Mouse (Mus musculus) ES-E14 (cell line): ENCODE measurements around the gene Cipc. TPM values are rescaled to one million over a fixed set of nuclear protein-coding genes. Genes with fewer than 3 reads are reported as not detected.

Experiments
- DNase-seq: peaks from one replicate; pipeline ENCODE4 v3.0.0-alpha.2; 2013; ENCODE audit warnings: low read depth, low spot score
- H3K27ac ChIP-seq: 2 replicates; pipeline ENCODE4 v1.5.1; 2012; ENCODE audit warnings: low read depth, mild to moderate bottlenecking, low read length, moderate library complexity, mixed read lengths; ENCODE audit not compliant: poor library complexity, insufficient read depth, severe bottlenecking
- H3K36me3 ChIP-seq: 2 replicates; pipeline ENCODE4 v1.6.1; 2012; ENCODE audit warnings: mild to moderate bottlenecking, low read length, moderate library complexity, mixed read lengths; ENCODE audit not compliant: control insufficient read depth, poor library complexity, insufficient read depth, severe bottlenecking
- H3K4me1 ChIP-seq, 2 experiments: fragments of 150-350 bp in 1 of 2; sonication (generic) in 1 of 2; 2 replicates each; pipeline ENCODE4 v1.6.1; 2012; ENCODE audit warnings: low read length in 2 of 2, mild to moderate bottlenecking in 1 of 2, mixed read lengths in 1 of 2; ENCODE audit not compliant: control insufficient read depth in 2 of 2, insufficient read depth in 2 of 2, poor library complexity in 1 of 2
- H3K4me3 ChIP-seq, 2 experiments: fragments of 150-350 bp in 1 of 2; sonication (generic) in 1 of 2; 2 replicates each; pipeline ENCODE4 v1.5.1; 2012; ENCODE audit warnings: low read length in 2 of 2, low read depth in 1 of 2, mild to moderate bottlenecking in 1 of 2, mixed read lengths in 1 of 2; ENCODE audit not compliant: insufficient read depth in 1 of 2, poor library complexity in 1 of 2, severe bottlenecking in 1 of 2
- H3K9ac ChIP-seq: 2 replicates; pipeline ENCODE4 v1.6.1; 2012; ENCODE audit warnings: low read depth, mild to moderate bottlenecking, low read length, mixed read lengths; ENCODE audit not compliant: poor library complexity, insufficient read depth, severe bottlenecking
- H3K9me3 ChIP-seq: fragments of 150-350 bp; sonication (generic); 2 replicates; pipeline ENCODE4 v1.6.1; 2012; ENCODE audit warnings: low read depth, mild to moderate bottlenecking, low read length; ENCODE audit not compliant: control insufficient read depth, insufficient read depth
- CHD2 ChIP-seq: IDR thresholded peaks from 2 replicates; pipeline ENCODE4 v1.6.1; 2014; ENCODE audit warnings: mild to moderate bottlenecking, low read depth, low read length, inconsistent platforms
- HCFC1 ChIP-seq: IDR thresholded peaks from 2 replicates; pipeline ENCODE4 v1.6.1; 2012; ENCODE audit warnings: low read length, inconsistent platforms, borderline replicate concordance; ENCODE audit not compliant: insufficient read depth
- MAFK ChIP-seq: IDR thresholded peaks from 2 replicates; pipeline ENCODE4 v1.6.1; 2014; ENCODE audit warnings: mild to moderate bottlenecking, low read depth, low read length, inconsistent platforms; ENCODE audit not compliant: insufficient read depth
- ZC3H11A ChIP-seq: IDR thresholded peaks from 2 replicates; pipeline ENCODE4 v1.6.1; 2012; ENCODE audit warnings: low read depth, mild to moderate bottlenecking, inconsistent platforms, low read length, borderline replicate concordance
- ZNF384 ChIP-seq: IDR thresholded peaks from 2 replicates; pipeline ENCODE4 v1.6.1; 2012; ENCODE audit warnings: low read depth, low read length, inconsistent platforms
- in situ Hi-C, 2 experiments: fragments of 600-800 bp; cut with MboI; formaldehyde crosslinking; loops; one replicate each; pipeline ENCODE4 v1.15.1; 2025; ENCODE audit warnings: low sequenced_read_pairs in 2 of 2, inconsistent platforms in 1 of 2; ENCODE audit not compliant: unreplicated experiment in 2 of 2
- total RNA-seq: library from RNA; depleted of rRNA; stranded (reverse); fragments of 300-350 nt; gene quantifications from 2 replicates; pipeline ENCODE4 v1.2.3, GENCODE M21; 2012

The Cipc gene
- total RNA-seq, 1 experiment: 26.5 TPM

DNA sequence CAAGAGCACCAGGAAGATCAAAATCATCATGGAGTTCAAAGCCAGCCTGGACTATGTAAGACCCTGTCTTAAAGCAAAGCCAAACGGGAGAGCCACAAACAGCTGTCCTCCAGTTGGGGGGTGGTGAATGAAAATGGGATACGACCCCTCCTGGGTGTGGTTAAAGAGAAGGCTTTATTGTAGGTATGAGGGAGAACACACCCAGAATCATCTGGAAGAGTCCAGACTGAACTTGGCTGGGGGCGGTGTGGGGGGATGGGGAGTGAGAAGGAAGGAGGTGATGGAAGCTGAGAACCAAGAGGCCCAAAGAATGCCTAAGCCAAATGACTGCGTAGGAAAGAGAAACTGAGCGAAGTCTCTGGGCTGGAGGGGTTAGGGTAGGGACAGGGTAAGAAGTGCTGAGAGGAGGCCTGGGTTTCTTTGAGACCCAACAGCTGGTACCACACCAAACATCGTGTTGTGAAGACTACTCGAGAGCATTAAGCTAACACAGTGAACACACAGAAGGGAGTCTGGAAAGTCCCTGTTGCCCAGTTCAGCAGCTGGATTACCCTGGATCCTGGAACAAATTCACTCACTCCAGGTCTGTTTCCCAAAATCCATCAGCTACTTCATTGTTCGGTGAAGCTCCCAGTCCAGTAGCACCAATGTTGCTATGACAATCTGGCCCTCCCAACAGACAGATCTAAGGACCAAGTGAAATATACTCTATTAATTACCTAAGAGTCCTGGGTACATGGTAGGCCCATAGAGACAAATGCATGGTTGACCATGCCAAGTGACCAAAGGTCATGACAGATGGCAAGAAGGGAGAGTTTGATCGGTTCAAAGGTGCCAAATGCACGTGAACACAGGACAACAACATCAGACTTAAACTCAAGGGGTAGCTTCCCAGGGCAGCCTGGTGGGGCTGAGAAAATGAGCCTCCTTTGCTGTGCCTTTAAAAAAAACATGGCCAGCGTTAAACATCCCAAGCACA, 42.7 kb upstream of the Cipc start:
- Histone ChIP-seq H3K4me1 (peaks cover 11 to 45% of the 10 kb centered on the region in 2 experiments), H3K36me3 (no peaks in the 10 kb centered on the region)

DNA sequence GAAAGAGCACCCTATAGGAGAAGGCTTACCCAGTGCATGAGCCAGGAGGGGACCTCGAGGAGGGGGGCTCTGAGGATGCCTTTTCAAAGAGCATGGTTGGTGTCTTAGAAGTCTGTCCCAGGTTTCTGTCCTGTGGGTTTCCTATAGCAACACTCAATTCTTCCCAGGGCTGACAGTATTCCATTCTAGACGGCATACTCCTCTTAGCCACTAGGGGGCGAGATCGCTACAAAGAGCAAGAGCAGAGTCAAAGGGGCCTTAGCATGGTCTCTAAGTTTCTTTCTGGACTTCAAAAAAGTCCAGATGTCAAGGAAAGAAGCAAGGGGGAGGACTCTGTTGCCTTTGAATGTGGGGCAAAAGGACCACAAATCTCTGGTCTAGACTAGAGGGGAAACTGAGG, 41.6 kb upstream of the Cipc start:
- H3K4me1 ChIP-seq: peaks cover 13 to 43% of the 10 kb centered on the region in 2 experiments
- no peaks in the 10 kb centered on the region for H3K36me3 ChIP-seq
- no peaks in the 10 kb centered on the region for H3K9me3 ChIP-seq
- H3K4me3 ChIP-seq: no peak overlapping the region
- H3K27ac ChIP-seq: no peak overlapping the region; the same call in 1 of the 2 replicates
- DNase-seq: no peak
- TF ChIP-seq ZNF384 (0 out of 2 replicates have a peak, but pooled peaks have one; percentile 13), HCFC1 (no peak), ZC3H11A (peak; percentile 11; the same call in 1 of the 2 replicates), CHD2 (no peak), MAFK (no peak)
- no peak overlapping the region; the same call in 1 of the 2 replicates for H3K9ac ChIP-seq
- in situ Hi-C loops: no loop called here

More for the DNA sequence above, 42.7 kb upstream of the Cipc start:
- Histone ChIP-seq H3K27ac (peak overlapping the region; percentile 72; the same call in 1 of the 2 replicates), H3K9me3 (no peaks in the 10 kb centered on the region), H3K9ac (peak overlapping the region; percentile 10; the same call in 1 of the 2 replicates), H3K4me3 (no peak overlapping the region)
- TF ChIP-seq CHD2: no peak
- no peak for TF ChIP-seq ZNF384
- no peak for TF ChIP-seq HCFC1
- no peak for TF ChIP-seq MAFK
- TF ChIP-seq ZC3H11A: no peak
- DNase-seq: no peak
- in situ Hi-C loops: no loop called here

DNA sequence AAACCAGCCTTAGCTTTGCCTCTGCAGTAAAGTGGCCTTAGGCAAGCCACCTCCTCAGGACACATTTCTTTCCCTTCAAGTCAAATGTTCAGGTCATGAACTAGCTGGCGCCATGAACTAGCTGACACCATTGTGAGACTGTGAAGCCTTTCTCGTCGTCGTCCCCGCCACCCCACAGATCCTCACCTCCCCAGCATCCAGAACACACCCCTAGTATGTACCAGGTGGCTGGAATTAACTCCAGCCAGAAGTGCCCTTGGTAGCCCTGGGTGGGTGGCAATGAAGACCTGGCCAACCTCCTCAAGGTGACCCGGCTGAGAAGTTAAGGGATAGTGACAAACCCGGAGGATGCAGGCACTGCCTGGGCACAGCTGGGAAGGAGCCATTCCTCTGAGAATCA, 41.0 kb upstream of the Cipc start:
- DNase-seq: no peak
- Histone ChIP-seq H3K4me1 (peaks cover 12 to 37% of the 10 kb centered on the region in 2 experiments), H3K9me3 (no peaks in the 10 kb centered on the region), H3K4me3 (no peak overlapping the region), H3K27ac (peak overlapping the region; percentile 31; the same call in 1 of the 2 replicates), H3K36me3 (no peaks in the 10 kb centered on the region), H3K9ac (no peak overlapping the region)
- in situ Hi-C loops: no loop called here
- TF ChIP-seq ZNF384: no peak

DNA sequence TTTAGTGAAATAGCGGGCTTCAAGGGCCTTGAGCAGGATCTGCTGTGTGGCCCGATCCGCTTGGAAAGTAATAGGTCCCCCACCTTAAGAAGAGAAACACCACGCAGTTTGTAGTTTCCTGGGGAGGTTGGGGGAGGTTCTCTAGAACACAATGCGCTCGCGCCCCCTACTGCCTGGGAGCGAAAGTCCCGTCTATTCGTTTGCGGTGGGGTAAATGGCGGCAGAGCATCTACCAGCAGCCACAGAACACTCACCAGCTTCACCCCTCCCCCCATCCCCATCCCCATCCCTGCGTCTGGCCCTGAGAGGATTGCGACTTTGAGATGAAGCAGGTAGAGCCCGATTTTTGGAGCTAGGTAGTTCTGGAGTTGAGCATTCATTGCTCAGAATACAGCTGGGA, 40.4 kb upstream of the Cipc start:
- in situ Hi-C loops: no loop called here
- peaks cover 10 to 35% of the 10 kb centered on the region in 2 experiments for H3K4me1 ChIP-seq
- no peaks in the 10 kb centered on the region for H3K36me3 ChIP-seq
- H3K27ac ChIP-seq: peak overlapping the region; percentile 31; the same call in 1 of the 2 replicates
- peak; percentile 85 for DNase-seq
- no peak overlapping the region for H3K9ac ChIP-seq
- H3K9me3 ChIP-seq: no peaks in the 10 kb centered on the region
- no peak for TF ChIP-seq ZNF384
- no peak for TF ChIP-seq CHD2
- 0 out of 2 replicates have a peak, but pooled peaks have one; percentile 15 for TF ChIP-seq HCFC1
- no peak for TF ChIP-seq MAFK
- no peak overlapping the region for H3K4me3 ChIP-seq
